Mouse (Mus musculus) testis, adult 2 months (tissue): Measurements from ENCODE around the gene Cpvl. TPM values are rescaled to one million over a fixed set of nuclear protein-coding genes. Genes with fewer than 3 reads are reported as not detected.
A peak's percentile ranks its signal among the peaks of the same experiment; 100 is the strongest.

Source experiments
- H3K27ac ChIP-seq: fragments of 200-500 bp; 2 replicates; pipeline ENCODE4 v1.5.1; 2012; ENCODE audit warnings: low read depth, low read length; ENCODE audit not compliant: control insufficient read depth, insufficient read depth
- H3K27me3 ChIP-seq: fragments of 200-500 bp; 2 replicates; pipeline ENCODE4 v1.6.1; 2012; ENCODE audit warnings: mild to moderate bottlenecking, low read length, moderate library complexity; ENCODE audit not compliant: control insufficient read depth, insufficient read depth
- H3K36me3 ChIP-seq: fragments of 200-500 bp; 2 replicates; pipeline ENCODE4 v1.6.1; 2012; ENCODE audit warnings: mild to moderate bottlenecking, low read length; ENCODE audit not compliant: control insufficient read depth, insufficient read depth
- H3K4me1 ChIP-seq: fragments of 200-500 bp; 2 replicates; pipeline ENCODE4 v1.6.1; 2012; ENCODE audit warnings: low read length; ENCODE audit not compliant: control insufficient read depth, insufficient read depth
- H3K4me3 ChIP-seq: fragments of 200-500 bp; 2 replicates; pipeline ENCODE4 v1.5.1; 2012; ENCODE audit warnings: low read depth, mild to moderate bottlenecking, low read length, moderate library complexity, mixed read lengths; ENCODE audit not compliant: control insufficient read depth
- CTCF ChIP-seq: fragments of 200-500 bp; IDR thresholded peaks from 2 replicates; pipeline ENCODE4 v1.5.1; 2012; ENCODE audit warnings: low read depth, mild to moderate bottlenecking, inconsistent platforms, low read length, moderate library complexity; ENCODE audit not compliant: control insufficient read depth, insufficient read depth, insufficient replicate concordance
- POLR2A ChIP-seq: fragments of 200-500 bp; IDR thresholded peaks from 2 replicates; pipeline ENCODE4 v1.6.1; 2012; ENCODE audit warnings: low read depth, mild to moderate bottlenecking, inconsistent platforms, low read length, moderate library complexity; ENCODE audit not compliant: control insufficient read depth
- polyA plus RNA-seq: library from polyadenylated mRNA; depleted of rRNA; stranded (reverse); fragments of >200 nt; gene quantifications from 2 replicates; pipeline ENCODE4 v1.2.3, GENCODE M21; 2012; rRNA removed

Cpvl gene
- polyA plus RNA-seq, result 14.8 and 18.9 TPM in 2 replicates

- Histone ChIP-seq H3K36me3 (no peaks in the 10 kb centered on the region), H3K27me3 (no peaks in the 10 kb centered on the region), H3K27ac (no peak within 1 kb of the TSS), H3K4me3 (peak within 1 kb of the TSS; percentile 58), H3K4me1 (no peaks in the 10 kb centered on the region; the same call in none of the 2 replicates)
- TF ChIP-seq POLR2A (no peak), CTCF (no peak)
Observed at GRCm38 (mm10) chr6:53978571-53978970, at the start of gene Cpvl. Gene Cpvl, minus strand, starts transcription at chr6:53978671.

- TF ChIP-seq POLR2A, result no peak
- TF ChIP-seq CTCF, result no peak
- Histone ChIP-seq H3K4me3 (no peak overlapping the region), H3K36me3 (no peaks in the 10 kb centered on the region), H3K4me1 (peaks cover 9% of the 10 kb centered on the region; the same call in 1 of the 2 replicates), H3K27ac (no peak overlapping the region), H3K27me3 (no peaks in the 10 kb centered on the region)
Observed at GRCm38 (mm10) chr6:54023846-54024245, 45.4 kb upstream of the Cpvl start.

- H3K4me3 ChIP-seq, result peak overlapping the region; percentile 40
- H3K27me3 ChIP-seq, result no peaks in the 10 kb centered on the region
- H3K4me1 ChIP-seq, result peaks cover 9% of the 10 kb centered on the region; the same call in 1 of the 2 replicates
- H3K27ac ChIP-seq, result no peak overlapping the region
- no peak for TF ChIP-seq POLR2A
- TF ChIP-seq CTCF, result no peak
- no peaks in the 10 kb centered on the region for H3K36me3 ChIP-seq
Observed at GRCm38 (mm10) chr6:54021123-54021789, 42.8 kb upstream of the Cpvl start.

- H3K27me3 ChIP-seq, result no peaks in the 10 kb centered on the region
Observed at GRCm38 (mm10) chr6:54018861-54019260, 40.4 kb upstream of the Cpvl start.

GRCm38 (mm10) chr6:54018038-54018437 lies 39.6 kb upstream of the Cpvl start:
- Histone ChIP-seq H3K4me3 (no peak overlapping the region), H3K27me3 (no peaks in the 10 kb centered on the region), H3K4me1 (peaks cover 9% of the 10 kb centered on the region; the same call in 1 of the 2 replicates), H3K27ac (no peak overlapping the region), H3K36me3 (no peaks in the 10 kb centered on the region)
- TF ChIP-seq POLR2A (no peak), CTCF (no peak)

More at GRCm38 (mm10) chr6:54018861-54019260, 40.4 kb upstream of the Cpvl start:
- TF ChIP-seq CTCF, result no peak
- no peak for TF ChIP-seq POLR2A
- no peak overlapping the region for H3K4me3 ChIP-seq
- H3K27ac ChIP-seq, result no peak overlapping the region
- peaks cover 9% of the 10 kb centered on the region; the same call in 1 of the 2 replicates for H3K4me1 ChIP-seq
- H3K36me3 ChIP-seq, result no peaks in the 10 kb centered on the region

- Histone ChIP-seq H3K4me1 (no peaks in the 10 kb centered on the region), H3K36me3 (no peaks in the 10 kb centered on the region), H3K4me3 (no peak overlapping the region), H3K27ac (no peak overlapping the region), H3K27me3 (no peaks in the 10 kb centered on the region)
- TF ChIP-seq POLR2A, result no peak
- no peak for TF ChIP-seq CTCF
Observed at GRCm38 (mm10) chr6:54012163-54012562, 33.7 kb upstream of the Cpvl start.

- H3K4me1 ChIP-seq, result no peaks in the 10 kb centered on the region
- H3K27me3 ChIP-seq, result no peaks in the 10 kb centered on the region
- H3K36me3 ChIP-seq, result no peaks in the 10 kb centered on the region
- no peak overlapping the region for H3K4me3 ChIP-seq
- no peak overlapping the region for H3K27ac ChIP-seq
- TF ChIP-seq POLR2A (no peak), CTCF (no peak)
Observed at GRCm38 (mm10) chr6:54010362-54010761, 31.9 kb upstream of the Cpvl start.
